Mouse (Mus musculus): ENCODE data around the gene Ptges2.

DNA sequence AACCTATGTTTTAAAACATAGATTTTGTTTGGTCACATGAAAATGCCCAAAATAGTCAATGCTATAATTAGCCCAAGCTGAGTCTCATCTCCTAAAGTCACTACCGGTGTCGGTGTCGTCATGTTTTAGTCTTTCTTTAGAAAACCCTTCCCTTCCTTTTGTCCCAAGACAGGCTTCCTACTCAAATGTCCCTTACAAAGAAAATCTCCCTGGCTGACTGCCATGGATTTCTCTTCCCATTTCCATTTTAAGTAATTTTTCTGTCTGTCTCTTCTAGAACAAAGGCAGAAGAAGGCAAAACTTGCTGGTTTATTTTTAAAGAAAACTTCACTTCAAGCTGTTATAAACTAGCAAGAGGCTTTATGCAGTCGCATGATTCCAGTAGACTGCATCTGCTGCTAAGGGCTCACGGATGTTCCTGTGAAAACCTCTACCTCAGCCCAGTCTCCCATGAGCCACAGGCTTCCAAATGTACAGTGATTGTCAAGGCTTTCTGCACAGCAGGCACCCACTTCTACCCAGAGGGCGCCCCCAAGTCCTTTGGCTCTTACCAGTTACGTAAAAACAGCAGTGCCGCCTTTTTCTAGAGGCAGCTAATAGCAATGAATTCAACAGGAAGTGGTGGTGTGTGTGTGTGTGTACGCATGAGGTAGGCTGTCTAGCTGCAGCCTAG is 51.7 kb downstream of the Ptges2 start:
- no peak for TF ChIP-seq CTCF (IDR thresholded peaks at IDR 0.05; ENCODE audit: low read depth)
- TF ChIP-seq EP300 (IDR thresholded peaks at IDR 0.05; ENCODE audit: low read depth) = no peak
